Mouse (Mus musculus): ENCODE measurements around the gene Gtpbp6. TPM values are rescaled to one million over a fixed set of nuclear protein-coding genes. Genes with fewer than 3 reads are reported as not detected.

Gene Gtpbp6
- polyA plus RNA-seq, 1 experiment: 183 TPM

GRCm38 (mm10) chr5:110106901-110107564 is 964 bp downstream of the Gtpbp6 start:
- no peak for DNase-seq (ENCODE audit: low read depth)
- no peak for TF ChIP-seq CTCF (IDR thresholded peaks at IDR 0.05; ENCODE audit: borderline replicate concordance, extremely low read depth, insufficient read depth, insufficient read length)
- TF ChIP-seq POLR2A (IDR thresholded peaks at IDR 0.05; ENCODE audit: borderline replicate concordance, extremely low read depth, insufficient read depth, insufficient read length, poor library complexity, severe bottlenecking): no peak

GRCm38 (mm10) chr5:110106140-110106871 is 1.7 kb downstream of the Gtpbp6 start:
- TF ChIP-seq POLR2A (IDR thresholded peaks at IDR 0.05; ENCODE audit: borderline replicate concordance, extremely low read depth, insufficient read depth, insufficient read length, poor library complexity, severe bottlenecking): no peak
- no peak for TF ChIP-seq CTCF (IDR thresholded peaks at IDR 0.05; ENCODE audit: borderline replicate concordance, extremely low read depth, insufficient read depth, insufficient read length)
- DNase-seq (ENCODE audit: low read depth): no peak

GRCm38 (mm10) chr5:110104616-110105380 is 3.2 kb downstream of the Gtpbp6 start:
- DNase-seq (ENCODE audit: low read depth): no peak
- TF ChIP-seq POLR2A (IDR thresholded peaks at IDR 0.05; ENCODE audit: borderline replicate concordance, extremely low read depth, insufficient read depth, insufficient read length, poor library complexity, severe bottlenecking) (no peak), CTCF (IDR thresholded peaks at IDR 0.05; ENCODE audit: borderline replicate concordance, extremely low read depth, insufficient read depth, insufficient read length) (no peak)

GRCm38 (mm10) chr5:110103901-110104615 is 3.9 kb downstream of the Gtpbp6 start:
- TF ChIP-seq POLR2A (IDR thresholded peaks at IDR 0.05; ENCODE audit: borderline replicate concordance, extremely low read depth, insufficient read depth, insufficient read length, poor library complexity, severe bottlenecking) (no peak), CTCF (IDR thresholded peaks at IDR 0.05; ENCODE audit: borderline replicate concordance, extremely low read depth, insufficient read depth, insufficient read length) (no peak)

GRCm38 (mm10) chr5:110102853-110103625 is 5.0 kb downstream of the Gtpbp6 start:
- no peak for DNase-seq (ENCODE audit: low read depth)
- TF ChIP-seq CTCF (IDR thresholded peaks at IDR 0.05; ENCODE audit: borderline replicate concordance, extremely low read depth, insufficient read depth, insufficient read length) (no peak), POLR2A (IDR thresholded peaks at IDR 0.05; ENCODE audit: borderline replicate concordance, extremely low read depth, insufficient read depth, insufficient read length, poor library complexity, severe bottlenecking) (no peak)

More at GRCm38 (mm10) chr5:110103901-110104615, 3.9 kb downstream of the Gtpbp6 start:
- no peak for DNase-seq (ENCODE audit: low read depth)

GRCm38 (mm10) chr5:110102429-110102828 is 5.6 kb downstream of the Gtpbp6 start:
- no peak for DNase-seq (ENCODE audit: low read depth)
- no peak for TF ChIP-seq CTCF (IDR thresholded peaks at IDR 0.05; ENCODE audit: borderline replicate concordance, extremely low read depth, insufficient read depth, insufficient read length)
- TF ChIP-seq POLR2A (IDR thresholded peaks at IDR 0.05; ENCODE audit: borderline replicate concordance, extremely low read depth, insufficient read depth, insufficient read length, poor library complexity, severe bottlenecking): no peak

GRCm38 (mm10) chr5:110101716-110102347 is 6.2 kb downstream of the Gtpbp6 start:
- peak; percentile 76 for DNase-seq (ENCODE audit: low read depth)
- TF ChIP-seq POLR2A (IDR thresholded peaks at IDR 0.05; ENCODE audit: borderline replicate concordance, extremely low read depth, insufficient read depth, insufficient read length, poor library complexity, severe bottlenecking): no peak
- TF ChIP-seq CTCF (IDR thresholded peaks at IDR 0.05; ENCODE audit: borderline replicate concordance, extremely low read depth, insufficient read depth, insufficient read length): no peak

GRCm38 (mm10) chr5:110100921-110101631 is 6.9 kb downstream of the Gtpbp6 start:
- DNase-seq (ENCODE audit: low read depth): peak; percentile 36
- no peak for TF ChIP-seq POLR2A (IDR thresholded peaks at IDR 0.05; ENCODE audit: borderline replicate concordance, extremely low read depth, insufficient read depth, insufficient read length, poor library complexity, severe bottlenecking)

GRCm38 (mm10) chr5:110099656-110100580 is 8.1 kb downstream of the Gtpbp6 start, which contains the start of gene Plcxd1:
Gene Plcxd1 (plus strand): TSS chr5:110099969.
- TF ChIP-seq CTCF (IDR thresholded peaks at IDR 0.05; ENCODE audit: borderline replicate concordance, extremely low read depth, insufficient read depth, insufficient read length) (no peak), POLR2A (IDR thresholded peaks at IDR 0.05; ENCODE audit: borderline replicate concordance, extremely low read depth, insufficient read depth, insufficient read length, poor library complexity, severe bottlenecking) (no peak)
- no peak for DNase-seq (ENCODE audit: low read depth)
